Mouse (Mus musculus) ES-E14 (cell line): ENCODE results near the gene Tmigd3.

Experiments used
- CHD2 ChIP-seq: IDR thresholded peaks from 2 replicates; pipeline ENCODE4 v1.6.1; 2014; ENCODE audit warnings: mild to moderate bottlenecking, low read depth, low read length, inconsistent platforms
- HCFC1 ChIP-seq: IDR thresholded peaks from 2 replicates; pipeline ENCODE4 v1.6.1; 2012; ENCODE audit warnings: low read length, inconsistent platforms, borderline replicate concordance; ENCODE audit not compliant: insufficient read depth
- MAFK ChIP-seq: IDR thresholded peaks from 2 replicates; pipeline ENCODE4 v1.6.1; 2014; ENCODE audit warnings: mild to moderate bottlenecking, low read depth, low read length, inconsistent platforms; ENCODE audit not compliant: insufficient read depth
- ZC3H11A ChIP-seq: IDR thresholded peaks from 2 replicates; pipeline ENCODE4 v1.6.1; 2012; ENCODE audit warnings: low read depth, mild to moderate bottlenecking, inconsistent platforms, low read length, borderline replicate concordance
- ZNF384 ChIP-seq: IDR thresholded peaks from 2 replicates; pipeline ENCODE4 v1.6.1; 2012; ENCODE audit warnings: low read depth, low read length, inconsistent platforms

- TF ChIP-seq MAFK: no peak
- no peak for TF ChIP-seq CHD2
- TF ChIP-seq HCFC1: no peak
- TF ChIP-seq ZC3H11A: no peak
- no peak for TF ChIP-seq ZNF384
Measured at GRCm38 (mm10) chr3:105870558-105870957, at the start of gene Tmigd3, which contains the start of gene Adora3.
